Mouse (Mus musculus): Measurements from ENCODE around the gene Tfeb. TPM values are rescaled to one million over a fixed set of nuclear protein-coding genes. Genes with fewer than 3 reads are reported as not detected.

The Tfeb gene
- total RNA-seq, 2 experiments from 2014 or later, result 3.8 to 8.3 TPM

- ATAC-seq (replicated peaks; ENCODE audit: low FRiP score, low TSS enrichment, poor library complexity, severe bottlenecking), result no peak
These were observed 74.5 kb downstream of the Tfeb start for GRCm38 (mm10) chr17:47811265-47811800.

GRCm38 (mm10) chr17:47812200-47812599, 75.4 kb downstream of the Tfeb start:
- no peak for ATAC-seq (replicated peaks; ENCODE audit: low FRiP score, low TSS enrichment, poor library complexity, severe bottlenecking)

GRCm38 (mm10) chr17:47813616-47814015, 76.8 kb downstream of the Tfeb start:
- ATAC-seq (replicated peaks; ENCODE audit: low FRiP score, low TSS enrichment, poor library complexity, severe bottlenecking), result no peak

- no peak for ATAC-seq (replicated peaks; ENCODE audit: low FRiP score, low TSS enrichment, poor library complexity, severe bottlenecking)
These were observed 77.7 kb downstream of the Tfeb start for GRCm38 (mm10) chr17:47814496-47814895.

- no peak for ATAC-seq (replicated peaks; ENCODE audit: low FRiP score, low TSS enrichment, poor library complexity, severe bottlenecking)
These were observed 78.6 kb downstream of the Tfeb start for GRCm38 (mm10) chr17:47815446-47815845.

GRCm38 (mm10) chr17:47818038-47818725, 81.4 kb downstream of the Tfeb start:
- ATAC-seq (replicated peaks; ENCODE audit: low FRiP score, low TSS enrichment, poor library complexity, severe bottlenecking), result no peak

- no peak for ATAC-seq (replicated peaks; ENCODE audit: low FRiP score, low TSS enrichment, poor library complexity, severe bottlenecking)
These were observed 84.5 kb downstream of the Tfeb start for GRCm38 (mm10) chr17:47821339-47821738.

- no peak for ATAC-seq (replicated peaks; ENCODE audit: low FRiP score, low TSS enrichment, poor library complexity, severe bottlenecking)
These were observed 94.3 kb downstream of the Tfeb start for GRCm38 (mm10) chr17:47831161-47831560.

GRCm38 (mm10) chr17:47831772-47832171, 94.9 kb downstream of the Tfeb start:
- ATAC-seq (replicated peaks; ENCODE audit: low FRiP score, low TSS enrichment, poor library complexity, severe bottlenecking), result no peak

- no peak for ATAC-seq (replicated peaks; ENCODE audit: low FRiP score, low TSS enrichment, poor library complexity, severe bottlenecking)
These were observed 95.7 kb downstream of the Tfeb start for GRCm38 (mm10) chr17:47832501-47833028.

GRCm38 (mm10) chr17:47833029-47833627, 96.3 kb downstream of the Tfeb start:
- no peak for ATAC-seq (replicated peaks; ENCODE audit: low FRiP score, low TSS enrichment, poor library complexity, severe bottlenecking)

GRCm38 (mm10) chr17:47833628-47834481, 97.0 kb downstream of the Tfeb start:
- ATAC-seq (replicated peaks; ENCODE audit: low FRiP score, low TSS enrichment, poor library complexity, severe bottlenecking), result no peak

- ATAC-seq (replicated peaks; ENCODE audit: low FRiP score, low TSS enrichment, poor library complexity, severe bottlenecking), result no peak
These were observed 97.6 kb downstream of the Tfeb start, which contains the start of gene Mdfi for GRCm38 (mm10) chr17:47834482-47834767. TSS of gene Mdfi (minus strand) at chr17:47834691.

GRCm38 (mm10) chr17:47837808-47838207, 101.0 kb downstream of the Tfeb start:
- ATAC-seq (replicated peaks; ENCODE audit: low FRiP score, low TSS enrichment, poor library complexity, severe bottlenecking), result 0 out of 2 replicates have a peak, but pooled peaks have one; percentile 8

GRCm38 (mm10) chr17:47841521-47841920, 104.7 kb downstream of the Tfeb start:
- ATAC-seq (replicated peaks; ENCODE audit: low FRiP score, low TSS enrichment, poor library complexity, severe bottlenecking), result no peak

Other genes starting within 250 kb of the Tfeb start
- gene Taf8, start 234.7 kb upstream of the Tfeb start, total RNA-seq (2014; fragmentation: Nextera tagmentation), result 30.6 and 34.8 TPM in 2 replicates
- gene Taf8, start 234.7 kb upstream of the Tfeb start, total RNA-seq (2017), result 30.5 and 45.8 TPM in 2 replicates
- gene Ccnd3, start 232.0 kb upstream of the Tfeb start, total RNA-seq (2014; fragmentation: Nextera tagmentation), result 157 and 169 TPM in 2 replicates
- 31.3 and 51.3 TPM in 2 replicates for gene Ccnd3, start 232.0 kb upstream of the Tfeb start, total RNA-seq (2017)
- gene Bysl, start 125.5 kb upstream of the Tfeb start, total RNA-seq (2014; fragmentation: Nextera tagmentation), result 34.0 and 34.7 TPM in 2 replicates
- gene Bysl, start 125.5 kb upstream of the Tfeb start, total RNA-seq (2017), result 21.9 and 24.9 TPM in 2 replicates
- 31.7 and 66.0 TPM in 2 replicates for gene Med20, start 125.4 kb upstream of the Tfeb start, total RNA-seq (2014; fragmentation: Nextera tagmentation)
- 28.2 and 40.4 TPM in 2 replicates for gene Med20, start 125.4 kb upstream of the Tfeb start, total RNA-seq (2017)
- gene Gm20517, start 125.4 kb upstream of the Tfeb start, total RNA-seq (2014; fragmentation: Nextera tagmentation), result 7.8 and 8.0 TPM in 2 replicates
- 2.2 and 6.2 TPM in 2 replicates for gene Gm20517, start 125.4 kb upstream of the Tfeb start, total RNA-seq (2017)
- 13.9 and 21.0 TPM in 2 replicates for gene Usp49, start 106.3 kb upstream of the Tfeb start, total RNA-seq (2014; fragmentation: Nextera tagmentation)
- 7.8 and 13.2 TPM in 2 replicates for gene Usp49, start 106.3 kb upstream of the Tfeb start, total RNA-seq (2017)
- 440 and 480 TPM in 2 replicates for gene Tomm6, start 48.6 kb upstream of the Tfeb start, total RNA-seq (2014; fragmentation: Nextera tagmentation)
- gene Tomm6, start 48.6 kb upstream of the Tfeb start, total RNA-seq (2017), result 66.0 and 74.2 TPM in 2 replicates
- gene Frs3, start 48.0 kb upstream of the Tfeb start, total RNA-seq (2014; fragmentation: Nextera tagmentation), result 0.26 and 1.7 TPM in 2 replicates
- 0.53 TPM in 1 of 2 replicates, not detected in the other for gene Frs3, start 48.0 kb upstream of the Tfeb start, total RNA-seq (2017)
- 1.4 TPM in 1 of 2 replicates, not detected in the other for gene Gm21981, start 42.6 kb upstream of the Tfeb start, total RNA-seq (2014; fragmentation: Nextera tagmentation)
- not detected in 2 replicates for gene Gm21981, start 42.6 kb upstream of the Tfeb start, total RNA-seq (2017)
- not detected in 2 replicates for gene Prickle4, start 42.3 kb upstream of the Tfeb start, total RNA-seq (2014; fragmentation: Nextera tagmentation)
- 2.3 TPM in 1 of 2 replicates, not detected in the other for gene Prickle4, start 42.3 kb upstream of the Tfeb start, total RNA-seq (2017)
- not detected in 2 replicates for gene Pgc, start 10.2 kb upstream of the Tfeb start, total RNA-seq (2014; fragmentation: Nextera tagmentation)
- not detected in 2 replicates for gene Pgc, start 10.2 kb upstream of the Tfeb start, total RNA-seq (2017)
- gene Mdfi, start 97.7 kb downstream of the Tfeb start, total RNA-seq (2014; fragmentation: Nextera tagmentation), result 1.3 TPM in 1 of 2 replicates, not detected in the other
- 1.8 TPM in 1 of 2 replicates, not detected in the other for gene Mdfi, start 97.7 kb downstream of the Tfeb start, total RNA-seq (2017)
- gene Foxp4, start 187.6 kb downstream of the Tfeb start, total RNA-seq (2014; fragmentation: Nextera tagmentation), result 10.4 and 23.6 TPM in 2 replicates
- 0.66 and 2.0 TPM in 2 replicates for gene Foxp4, start 187.6 kb downstream of the Tfeb start, total RNA-seq (2017)